Mouse (Mus musculus): ENCODE measurements at regions not wholly inside any gene's neighbourhood (a gene's known extent, or its start where the extent isn't known, plus 50 kb on each side); places are given as distances from the start of the nearest gene placed in this dataset.

DNA sequence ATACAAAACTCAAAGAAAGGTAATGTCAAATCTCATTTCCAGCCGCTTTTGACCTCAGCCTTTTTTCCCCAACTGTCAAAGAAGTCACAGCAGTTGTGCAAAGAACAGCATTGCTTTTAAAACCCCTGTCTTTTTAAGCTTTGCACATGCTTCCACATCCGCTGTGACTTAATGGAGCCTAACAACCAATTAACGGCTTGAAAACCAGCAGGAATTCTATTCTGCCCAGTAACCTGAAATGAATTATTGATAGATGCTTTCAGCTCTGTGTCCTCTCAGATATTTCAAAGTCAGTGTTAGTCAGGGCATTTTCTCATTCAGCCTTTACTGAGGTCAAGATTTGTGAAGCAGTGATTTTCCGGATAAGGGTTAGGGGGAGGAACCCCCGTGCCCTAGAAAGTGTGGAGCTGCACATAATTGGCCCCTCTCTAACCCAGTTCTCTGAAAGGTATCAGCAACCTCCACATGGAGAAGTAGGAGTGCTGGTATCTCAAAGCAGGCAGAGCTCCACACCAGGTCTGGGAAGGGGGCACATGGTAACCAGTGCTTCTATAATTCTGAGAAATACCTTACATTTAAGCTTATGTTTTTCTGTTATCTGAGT lies 254.8 kb upstream of the Tmc3 start:
- H3K9me3 ChIP-seq (ENCODE audit: low read length), result no peaks in the 10 kb centered on the region
- no peaks in the 10 kb centered on the region for H3K4me1 ChIP-seq (ENCODE audit: insufficient read depth, low read depth, low read length)
- TF ChIP-seq CTCF (IDR thresholded peaks at IDR 0.05) (no peak), EP300 (IDR thresholded peaks at IDR 0.05) (no peak)
- H3K27me3 ChIP-seq (replicated peaks; ENCODE audit: insufficient read depth, low read length), result no peaks in the 10 kb centered on the region
- H3K27ac ChIP-seq (ENCODE audit: low read length), result no peak overlapping the region
- H3K4me2 ChIP-seq (replicated peaks; ENCODE audit: low read depth, low read length), result no peak overlapping the region
- ATAC-seq, result no peak
- DNase-seq (ENCODE audit: low spot score), result no peak
- WGBS, result 76% methylated on average over 5 of the region's 5 CpGs
- H3K36me3 ChIP-seq (ENCODE audit: insufficient read depth, low read length), result no peaks in the 10 kb centered on the region
- no peak overlapping the region for H3K4me3 ChIP-seq (ENCODE audit: low read depth, low read length)
- H3K9ac ChIP-seq (replicated peaks; ENCODE audit: low read depth), result no peak overlapping the region

DNA sequence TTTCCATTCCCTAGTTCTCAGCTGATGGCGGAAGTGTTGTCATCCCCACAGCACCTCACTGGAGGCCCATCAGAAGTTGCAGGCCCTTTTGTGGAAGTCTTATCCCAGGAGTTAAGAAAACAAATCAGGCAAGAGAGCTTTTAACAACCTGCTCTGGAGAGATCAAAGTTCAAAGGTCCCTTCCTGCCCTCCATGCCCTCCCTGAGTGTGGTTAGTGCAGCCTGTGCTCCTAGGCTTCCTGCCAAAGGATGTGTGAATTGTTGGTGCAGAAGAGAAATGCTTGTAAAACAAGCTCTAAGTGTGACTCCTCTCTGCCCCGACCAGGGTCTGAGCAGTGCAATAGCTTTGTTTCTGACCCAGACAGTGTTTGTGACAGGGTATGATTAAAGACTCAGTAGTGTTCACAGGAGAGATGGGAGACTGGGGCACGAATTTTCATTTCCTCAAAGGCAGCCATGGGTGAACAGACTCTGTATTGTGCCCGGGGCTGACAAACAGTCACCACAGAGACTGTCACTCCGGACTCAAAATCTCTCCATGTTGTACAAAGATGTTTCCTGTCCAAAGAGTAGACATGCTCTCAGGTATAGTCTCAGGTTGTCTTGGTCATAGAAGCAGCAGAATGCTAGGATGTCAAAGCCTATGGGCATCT lies 237.5 kb upstream of the Tmc3 start:
- no peak for ATAC-seq
- no peak for DNase-seq (ENCODE audit: low spot score)
- H3K4me2 ChIP-seq (replicated peaks; ENCODE audit: low read depth, low read length), result no peak overlapping the region
- no peak overlapping the region for H3K27ac ChIP-seq (ENCODE audit: low read length)
- WGBS, result 51% methylated on average over 5 of the region's 5 CpGs
- no peaks in the 10 kb centered on the region for H3K27me3 ChIP-seq (replicated peaks; ENCODE audit: insufficient read depth, low read length)
- H3K4me1 ChIP-seq (ENCODE audit: insufficient read depth, low read depth, low read length), result no peaks in the 10 kb centered on the region
- TF ChIP-seq EP300 (IDR thresholded peaks at IDR 0.05) (no peak), CTCF (IDR thresholded peaks at IDR 0.05) (no peak)
- no peak overlapping the region for H3K9ac ChIP-seq (replicated peaks; ENCODE audit: low read depth)
- no peaks in the 10 kb centered on the region for H3K36me3 ChIP-seq (ENCODE audit: insufficient read depth, low read length)
- H3K9me3 ChIP-seq (ENCODE audit: low read length), result no peaks in the 10 kb centered on the region
- no peak overlapping the region for H3K4me3 ChIP-seq (ENCODE audit: low read depth, low read length)

DNA sequence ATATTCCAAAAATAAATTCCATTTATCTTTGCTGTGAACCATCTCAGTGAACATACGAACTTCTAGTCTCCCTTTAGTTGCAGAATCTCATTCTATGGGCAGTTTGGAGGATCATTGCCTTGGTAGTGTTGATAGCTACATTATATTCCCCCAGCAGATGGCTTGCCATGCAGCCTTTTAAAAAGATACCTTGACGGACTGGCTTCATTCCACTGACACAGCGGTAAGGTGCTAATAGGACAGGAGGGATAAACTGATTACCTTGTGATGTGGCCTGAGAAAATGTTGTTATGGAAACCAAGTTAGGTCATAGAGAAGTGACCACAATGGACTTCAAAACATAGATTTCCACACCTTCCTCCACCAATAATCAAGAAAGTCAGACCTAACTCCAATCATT lies 215.5 kb upstream of the Tmc3 start:
- Histone ChIP-seq H3K4me1 (ENCODE audit: insufficient read depth, low read depth, low read length) (no peaks in the 10 kb centered on the region), H3K27me3 (replicated peaks; ENCODE audit: insufficient read depth, low read length) (no peaks in the 10 kb centered on the region), H3K9ac (replicated peaks; ENCODE audit: low read depth) (no peak overlapping the region), H3K4me3 (ENCODE audit: low read depth, low read length) (no peak overlapping the region), H3K27ac (ENCODE audit: low read length) (no peak overlapping the region), H3K9me3 (ENCODE audit: low read length) (no peaks in the 10 kb centered on the region), H3K4me2 (replicated peaks; ENCODE audit: low read depth, low read length) (no peak overlapping the region), H3K36me3 (ENCODE audit: insufficient read depth, low read length) (no peaks in the 10 kb centered on the region)
- ATAC-seq (no peak), DNase-seq (ENCODE audit: low spot score) (no peak)
- 78% methylated on average over 3 of the region's 3 CpGs for WGBS
- TF ChIP-seq EP300 (IDR thresholded peaks at IDR 0.05), result no peak
- TF ChIP-seq CTCF (IDR thresholded peaks at IDR 0.05), result no peak

DNA sequence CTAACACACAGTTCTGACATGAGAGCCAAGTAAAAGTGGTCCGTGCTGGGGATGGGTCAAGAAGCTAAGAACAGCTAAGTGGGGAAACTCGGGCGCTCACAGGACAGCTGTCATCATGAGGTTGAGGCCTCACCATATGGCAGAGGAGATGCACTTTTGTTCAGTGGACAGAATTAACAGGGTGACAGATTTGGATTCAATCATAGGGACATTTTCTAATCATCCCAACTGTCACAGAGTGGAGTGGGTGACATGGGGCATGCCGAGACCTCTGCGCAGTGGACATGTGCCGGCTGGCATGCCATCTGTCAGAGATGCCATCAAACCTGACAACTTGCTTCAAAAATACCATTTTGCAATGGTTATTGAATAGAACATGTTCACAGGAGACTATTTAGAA lies 215.1 kb upstream of the Tmc3 start:
- TF ChIP-seq CTCF (IDR thresholded peaks at IDR 0.05) (no peak), EP300 (IDR thresholded peaks at IDR 0.05) (no peak)
- Histone ChIP-seq H3K4me3 (ENCODE audit: low read depth, low read length) (no peak overlapping the region), H3K9ac (replicated peaks; ENCODE audit: low read depth) (no peak overlapping the region), H3K36me3 (ENCODE audit: insufficient read depth, low read length) (no peaks in the 10 kb centered on the region), H3K9me3 (ENCODE audit: low read length) (no peaks in the 10 kb centered on the region), H3K4me2 (replicated peaks; ENCODE audit: low read depth, low read length) (no peak overlapping the region), H3K27ac (ENCODE audit: low read length) (no peak overlapping the region), H3K27me3 (replicated peaks; ENCODE audit: insufficient read depth, low read length) (no peaks in the 10 kb centered on the region), H3K4me1 (ENCODE audit: insufficient read depth, low read depth, low read length) (no peaks in the 10 kb centered on the region)
- DNase-seq (ENCODE audit: low spot score) (no peak), ATAC-seq (no peak)
- WGBS, result 86% methylated on average over 6 of the region's 6 CpGs

DNA sequence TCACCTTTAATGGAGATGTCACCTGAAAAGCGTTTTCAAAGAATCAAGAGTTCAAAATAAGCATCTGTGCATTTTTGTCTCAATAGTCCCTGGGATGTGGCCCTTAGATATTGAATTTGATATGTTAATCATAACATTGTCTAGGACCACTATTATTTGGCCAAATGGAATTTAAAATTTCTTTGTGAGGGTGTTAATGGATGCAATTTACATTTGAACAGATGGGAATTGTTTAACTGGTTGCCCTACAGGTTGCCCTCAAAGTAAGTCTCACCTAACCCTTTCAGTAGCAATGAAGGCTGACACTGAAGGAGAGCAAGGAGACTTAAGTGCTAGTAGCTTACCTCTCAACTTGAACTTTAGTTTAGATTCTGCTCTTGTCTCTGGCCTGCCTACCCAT lies 207.9 kb upstream of the Tmc3 start:
- ATAC-seq, result no peak
- Histone ChIP-seq H3K27me3 (replicated peaks; ENCODE audit: insufficient read depth, low read length) (no peaks in the 10 kb centered on the region), H3K9me3 (ENCODE audit: low read length) (no peaks in the 10 kb centered on the region), H3K36me3 (ENCODE audit: insufficient read depth, low read length) (no peaks in the 10 kb centered on the region), H3K4me1 (ENCODE audit: insufficient read depth, low read depth, low read length) (no peaks in the 10 kb centered on the region), H3K4me2 (replicated peaks; ENCODE audit: low read depth, low read length) (no peak overlapping the region), H3K4me3 (ENCODE audit: low read depth, low read length) (no peak overlapping the region), H3K9ac (replicated peaks; ENCODE audit: low read depth) (no peak overlapping the region), H3K27ac (ENCODE audit: low read length) (no peak overlapping the region)
- WGBS, result 85% methylated on average over 1 of the region's 1 CpGs
- no peak for DNase-seq (ENCODE audit: low spot score)
- TF ChIP-seq CTCF (IDR thresholded peaks at IDR 0.05), result no peak
- no peak for TF ChIP-seq EP300 (IDR thresholded peaks at IDR 0.05)

DNA sequence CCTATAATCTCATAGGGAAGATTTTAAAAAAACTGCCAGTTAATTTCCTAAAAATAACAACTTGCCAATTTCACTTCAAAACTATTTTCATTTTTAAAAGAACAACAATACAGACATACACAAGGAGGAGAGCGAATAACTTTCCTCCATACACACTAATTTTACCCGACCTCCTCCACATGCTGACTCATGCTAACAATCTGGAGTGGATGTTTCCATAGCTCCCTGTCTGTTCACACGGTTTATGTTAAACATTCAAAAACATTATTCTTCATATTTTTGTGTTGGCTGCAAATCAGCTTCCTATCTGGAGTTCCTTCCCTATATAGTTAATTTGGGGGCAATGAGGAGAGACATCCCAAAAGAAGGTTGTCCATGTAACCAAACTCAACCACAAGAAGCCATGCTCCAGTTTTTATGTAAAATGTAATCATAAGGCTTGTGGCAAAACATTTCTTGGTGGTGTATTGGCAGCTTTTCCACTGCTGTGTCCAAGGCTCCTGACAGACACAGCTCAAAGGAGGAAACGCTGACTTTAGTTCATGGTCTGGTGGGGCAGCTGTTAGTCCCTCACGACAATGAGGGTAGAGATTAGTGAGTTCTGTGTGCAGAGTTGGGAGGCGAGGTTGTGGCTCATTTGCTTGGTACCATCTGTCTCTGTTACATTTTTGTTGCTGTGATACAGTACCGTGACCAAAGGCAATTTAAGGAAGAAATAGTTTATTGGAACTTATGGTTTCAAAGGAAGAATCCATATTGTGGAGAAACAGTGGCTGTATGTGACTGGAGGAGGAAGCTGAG lies 203.1 kb upstream of the Tmc3 start:
- H3K27me3 ChIP-seq (replicated peaks; ENCODE audit: insufficient read depth, low read length), result no peaks in the 10 kb centered on the region
- H3K27ac ChIP-seq (ENCODE audit: low read length), result no peak overlapping the region
- no peak overlapping the region for H3K9ac ChIP-seq (replicated peaks; ENCODE audit: low read depth)
- ATAC-seq, result no peak
- H3K4me2 ChIP-seq (replicated peaks; ENCODE audit: low read depth, low read length), result no peak overlapping the region
- TF ChIP-seq EP300 (IDR thresholded peaks at IDR 0.05) (no peak), CTCF (IDR thresholded peaks at IDR 0.05) (no peak)
- WGBS, result 63% methylated on average over 7 of the region's 7 CpGs
- H3K36me3 ChIP-seq (ENCODE audit: insufficient read depth, low read length), result no peaks in the 10 kb centered on the region
- H3K4me3 ChIP-seq (ENCODE audit: low read depth, low read length), result no peak overlapping the region
- no peaks in the 10 kb centered on the region for H3K9me3 ChIP-seq (ENCODE audit: low read length)
- no peak for DNase-seq (ENCODE audit: low spot score)
- H3K4me1 ChIP-seq (ENCODE audit: insufficient read depth, low read depth, low read length), result no peaks in the 10 kb centered on the region
